Mouse (Mus musculus): Measurements from ENCODE around the gene Upk1a. TPM values are rescaled to one million over a fixed set of nuclear protein-coding genes. Genes with fewer than 3 reads are reported as not detected.

The Upk1a gene
- polyA plus RNA-seq, 1 experiment from 2014 or later, result 1.6 TPM

DNA sequence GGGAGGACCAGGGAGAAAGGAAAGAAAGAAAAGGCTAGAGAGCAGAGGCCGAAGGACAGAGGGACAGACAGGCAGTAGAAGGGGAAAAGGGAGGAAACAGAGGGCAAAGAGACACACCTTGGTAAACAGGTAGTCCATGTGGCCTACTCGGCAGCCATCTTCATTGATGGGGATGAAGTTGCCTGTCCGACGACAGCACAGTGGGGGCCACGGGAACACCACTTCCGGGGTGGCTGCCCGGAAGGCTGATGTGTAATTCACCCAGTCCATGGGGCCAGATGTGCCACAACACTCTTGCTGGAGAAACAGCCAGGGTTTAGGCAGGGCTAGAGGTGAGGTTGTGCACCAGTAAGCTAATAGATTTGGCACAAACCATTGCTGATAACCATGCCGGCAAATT lies 7.7 kb downstream of the Upk1a start:
- H3K27ac ChIP-seq (ENCODE audit: low read depth, low read length), result no peak overlapping the region
- no peak overlapping the region for H3K9ac ChIP-seq (ENCODE audit: low read depth, low read length)
- TF ChIP-seq CTCF (IDR thresholded peaks at IDR 0.05; ENCODE audit: low read depth), result no peak
- H3K36me3 ChIP-seq (ENCODE audit: control insufficient read depth, insufficient read depth), result no peaks in the 10 kb centered on the region
- no peaks in the 10 kb centered on the region for H3K4me1 ChIP-seq (replicated peaks; ENCODE audit: control insufficient read depth, insufficient read depth, low read length)
- ATAC-seq, result no peak
- no peak overlapping the region for H3K4me2 ChIP-seq (replicated peaks; ENCODE audit: low read depth)
- 80% methylated on average over 8 of the region's 8 CpGs for WGBS
- H3K9me3 ChIP-seq (ENCODE audit: control insufficient read depth), result no peaks in the 10 kb centered on the region
- H3K4me3 ChIP-seq (ENCODE audit: low read depth, low read length), result no peak overlapping the region
- no peaks in the 10 kb centered on the region for H3K27me3 ChIP-seq (replicated peaks; ENCODE audit: control insufficient read depth, insufficient read depth, low read length)

- no peaks in the 10 kb centered on the region for H3K9me3 ChIP-seq (ENCODE audit: control insufficient read depth)
- no peak for ATAC-seq
- no peak overlapping the region for H3K4me3 ChIP-seq (ENCODE audit: low read depth, low read length)
- H3K9ac ChIP-seq (ENCODE audit: low read depth, low read length), result no peak overlapping the region
- no peaks in the 10 kb centered on the region for H3K36me3 ChIP-seq (ENCODE audit: control insufficient read depth, insufficient read depth)
- no peaks in the 10 kb centered on the region for H3K4me1 ChIP-seq (replicated peaks; ENCODE audit: control insufficient read depth, insufficient read depth, low read length)
- no peak for TF ChIP-seq CTCF (IDR thresholded peaks at IDR 0.05; ENCODE audit: low read depth)
- no peaks in the 10 kb centered on the region for H3K27me3 ChIP-seq (replicated peaks; ENCODE audit: control insufficient read depth, insufficient read depth, low read length)
- 58% methylated on average over 8 of the region's 8 CpGs for WGBS
- no peak overlapping the region for H3K4me2 ChIP-seq (replicated peaks; ENCODE audit: low read depth)
- H3K27ac ChIP-seq (ENCODE audit: low read depth, low read length), result no peak overlapping the region
These were observed 8.2 kb downstream of the Upk1a start for GRCm38 (mm10) chr7:30604424-30604823.

DNA sequence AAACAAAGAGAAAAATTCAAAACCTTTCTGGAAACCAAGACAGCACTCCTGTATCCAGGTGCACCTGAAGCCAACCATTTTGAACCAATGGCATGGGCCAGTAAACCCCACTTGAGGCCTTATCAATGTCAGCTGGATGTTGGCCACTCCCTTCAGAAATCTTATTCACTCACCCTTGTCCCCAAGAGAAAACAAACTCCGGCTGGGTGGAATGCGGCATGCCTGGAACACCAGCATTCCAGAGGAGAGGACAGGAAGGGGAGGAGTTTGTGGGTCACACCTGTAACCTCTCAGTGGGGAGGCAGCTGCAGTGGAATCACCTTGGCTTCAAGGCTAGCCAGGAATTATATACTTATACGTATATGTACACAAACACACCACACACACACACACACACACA lies 10.1 kb downstream of the Upk1a start:
- no peak overlapping the region for H3K9ac ChIP-seq (ENCODE audit: low read depth, low read length)
- no peaks in the 10 kb centered on the region for H3K36me3 ChIP-seq (ENCODE audit: control insufficient read depth, insufficient read depth)
- no peaks in the 10 kb centered on the region for H3K27me3 ChIP-seq (replicated peaks; ENCODE audit: control insufficient read depth, insufficient read depth, low read length)
- 10% methylated on average over 3 of the region's 3 CpGs for WGBS
- H3K27ac ChIP-seq (ENCODE audit: low read depth, low read length), result 0 out of 2 replicates have a peak overlapping the region, but pooled peaks have one; percentile 28
- ATAC-seq, result peak; percentile 74
- H3K4me2 ChIP-seq (replicated peaks; ENCODE audit: low read depth), result no peak overlapping the region
- H3K4me3 ChIP-seq (ENCODE audit: low read depth, low read length), result no peak overlapping the region
- H3K9me3 ChIP-seq (ENCODE audit: control insufficient read depth), result no peaks in the 10 kb centered on the region
- no peaks in the 10 kb centered on the region for H3K4me1 ChIP-seq (replicated peaks; ENCODE audit: control insufficient read depth, insufficient read depth, low read length)
- no peak for TF ChIP-seq CTCF (IDR thresholded peaks at IDR 0.05; ENCODE audit: low read depth)

GRCm38 (mm10) chr7:30600651-30601050 lies 12.0 kb downstream of the Upk1a start:
- no peak for TF ChIP-seq CTCF (IDR thresholded peaks at IDR 0.05; ENCODE audit: low read depth)
- Histone ChIP-seq H3K9me3 (ENCODE audit: control insufficient read depth) (no peaks in the 10 kb centered on the region), H3K9ac (ENCODE audit: low read depth, low read length) (no peak overlapping the region), H3K4me1 (replicated peaks; ENCODE audit: control insufficient read depth, insufficient read depth, low read length) (no peaks in the 10 kb centered on the region), H3K4me2 (replicated peaks; ENCODE audit: low read depth) (peak overlapping the region; percentile 44; the same call in 1 of the 2 replicates), H3K27ac (ENCODE audit: low read depth, low read length) (no peak overlapping the region; the same call in 1 of the 2 replicates), H3K36me3 (ENCODE audit: control insufficient read depth, insufficient read depth) (no peaks in the 10 kb centered on the region), H3K27me3 (replicated peaks; ENCODE audit: control insufficient read depth, insufficient read depth, low read length) (no peaks in the 10 kb centered on the region), H3K4me3 (ENCODE audit: low read depth, low read length) (no peak overlapping the region)
- WGBS, result 63% methylated on average over 7 of the region's 7 CpGs
- ATAC-seq, result no peak

- peak overlapping the region; percentile 44 for H3K4me2 ChIP-seq (replicated peaks; ENCODE audit: low read depth)
- peak; percentile 93 for ATAC-seq
- 1% methylated on average over 16 of the region's 16 CpGs for WGBS
- no peaks in the 10 kb centered on the region for H3K27me3 ChIP-seq (replicated peaks; ENCODE audit: control insufficient read depth, insufficient read depth, low read length)
- no peak overlapping the region for H3K9ac ChIP-seq (ENCODE audit: low read depth, low read length)
- no peaks in the 10 kb centered on the region for H3K36me3 ChIP-seq (ENCODE audit: control insufficient read depth, insufficient read depth)
- H3K4me1 ChIP-seq (replicated peaks; ENCODE audit: control insufficient read depth, insufficient read depth, low read length), result no peaks in the 10 kb centered on the region
- no peak overlapping the region for H3K4me3 ChIP-seq (ENCODE audit: low read depth, low read length)
- no peaks in the 10 kb centered on the region for H3K9me3 ChIP-seq (ENCODE audit: control insufficient read depth)
- H3K27ac ChIP-seq (ENCODE audit: low read depth, low read length), result no peak overlapping the region; the same call in 1 of the 2 replicates
- TF ChIP-seq CTCF (IDR thresholded peaks at IDR 0.05; ENCODE audit: low read depth), result no peak
These were observed 12.7 kb downstream of the Upk1a start for GRCm38 (mm10) chr7:30599933-30600353.

GRCm38 (mm10) chr7:30598786-30599185 lies 13.9 kb downstream of the Upk1a start, which contains the start of gene Zbtb32:
Gene Zbtb32, minus strand, starts transcription at chr7:30598909.
- Histone ChIP-seq H3K9me3 (ENCODE audit: control insufficient read depth) (no peaks in the 10 kb centered on the region), H3K4me1 (replicated peaks; ENCODE audit: control insufficient read depth, insufficient read depth, low read length) (no peaks in the 10 kb centered on the region), H3K4me3 (ENCODE audit: low read depth, low read length) (no peak within 1 kb of the TSS), H3K9ac (ENCODE audit: low read depth, low read length) (no peak within 1 kb of the TSS), H3K27ac (ENCODE audit: low read depth, low read length) (no peak within 1 kb of the TSS), H3K27me3 (replicated peaks; ENCODE audit: control insufficient read depth, insufficient read depth, low read length) (no peaks in the 10 kb centered on the region), H3K4me2 (replicated peaks; ENCODE audit: low read depth) (peak within 1 kb of the TSS; percentile 44), H3K36me3 (ENCODE audit: control insufficient read depth, insufficient read depth) (no peaks in the 10 kb centered on the region)
- WGBS, result 95% methylated on average over 12 of the region's 12 CpGs
- no peak for TF ChIP-seq CTCF (IDR thresholded peaks at IDR 0.05; ENCODE audit: low read depth)
- no peak for ATAC-seq

DNA sequence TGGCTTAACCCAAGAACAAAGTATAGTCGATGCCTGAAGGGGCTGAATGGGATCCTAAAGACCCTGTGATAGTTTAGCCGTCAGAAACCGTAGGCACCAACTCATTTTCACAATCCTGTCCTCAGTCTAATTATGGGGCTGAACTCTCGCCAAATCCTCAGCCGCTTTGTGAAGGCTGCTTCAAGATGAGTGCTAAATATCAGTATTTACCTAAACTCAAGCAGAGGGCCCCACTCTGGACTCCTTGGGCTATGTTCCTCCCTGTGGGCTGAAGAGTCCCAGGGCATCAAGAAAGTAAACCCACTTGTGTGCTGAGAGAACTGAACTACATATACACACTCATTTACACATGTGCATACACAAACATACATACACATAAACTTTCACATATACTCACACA lies 15.8 kb downstream of the Upk1a start:
- Histone ChIP-seq H3K36me3 (ENCODE audit: control insufficient read depth, insufficient read depth) (no peaks in the 10 kb centered on the region), H3K27ac (ENCODE audit: low read depth, low read length) (no peak overlapping the region), H3K9ac (ENCODE audit: low read depth, low read length) (no peak overlapping the region), H3K27me3 (replicated peaks; ENCODE audit: control insufficient read depth, insufficient read depth, low read length) (no peaks in the 10 kb centered on the region), H3K4me1 (replicated peaks; ENCODE audit: control insufficient read depth, insufficient read depth, low read length) (no peaks in the 10 kb centered on the region), H3K4me2 (replicated peaks; ENCODE audit: low read depth) (no peak overlapping the region), H3K9me3 (ENCODE audit: control insufficient read depth) (no peaks in the 10 kb centered on the region), H3K4me3 (ENCODE audit: low read depth, low read length) (no peak overlapping the region)
- TF ChIP-seq CTCF (IDR thresholded peaks at IDR 0.05; ENCODE audit: low read depth), result no peak
- 79% methylated on average over 5 of the region's 5 CpGs for WGBS
- no peak for ATAC-seq

All from intestine, postnatal 0 days (tissue).